Mouse (Mus musculus): ENCODE results near the gene Lrrc45.
"Not testable (repeated sequence)": the region's sequence is repeated elsewhere in the genome, so short reads cannot be mapped to it uniquely, and the experiment has no call there.

Gene Lrrc45

DNA sequence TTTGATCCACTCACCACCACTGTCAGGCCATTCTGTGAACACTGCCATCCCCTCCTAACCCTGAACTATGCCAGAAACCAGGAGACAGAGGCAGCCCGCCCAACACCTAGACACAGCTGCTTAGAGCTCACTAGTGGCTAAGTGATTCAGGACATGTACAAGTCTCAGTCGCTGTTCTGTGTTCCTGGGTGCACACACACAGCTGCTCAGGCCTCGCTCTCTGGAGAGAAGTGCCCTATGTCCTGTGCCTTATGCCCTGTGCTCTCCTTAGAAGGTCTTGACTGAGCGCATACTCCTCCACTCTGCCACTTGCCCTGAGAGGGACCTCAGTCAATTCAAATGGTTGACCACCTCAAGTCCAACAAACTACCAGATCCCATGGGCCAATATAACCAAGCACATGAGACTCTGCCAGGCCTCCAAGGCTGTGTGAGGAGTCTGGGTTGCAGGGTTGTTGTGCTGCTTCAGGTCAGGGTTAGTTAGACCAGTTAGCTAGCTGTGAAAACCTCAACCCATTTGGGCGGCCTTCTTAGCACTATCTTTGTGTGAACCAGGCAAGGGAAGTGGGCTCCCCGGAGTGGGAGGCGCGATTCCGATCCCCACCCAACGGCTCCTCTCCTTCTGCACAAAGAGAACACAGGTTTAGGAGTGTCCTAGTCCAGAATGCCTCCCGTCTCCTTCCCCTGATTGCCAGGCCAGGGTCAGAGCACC lies 15.0 kb downstream of the Lrrc45 start:
- DNase-seq (ENCODE audit: low read depth) = no peak

DNA sequence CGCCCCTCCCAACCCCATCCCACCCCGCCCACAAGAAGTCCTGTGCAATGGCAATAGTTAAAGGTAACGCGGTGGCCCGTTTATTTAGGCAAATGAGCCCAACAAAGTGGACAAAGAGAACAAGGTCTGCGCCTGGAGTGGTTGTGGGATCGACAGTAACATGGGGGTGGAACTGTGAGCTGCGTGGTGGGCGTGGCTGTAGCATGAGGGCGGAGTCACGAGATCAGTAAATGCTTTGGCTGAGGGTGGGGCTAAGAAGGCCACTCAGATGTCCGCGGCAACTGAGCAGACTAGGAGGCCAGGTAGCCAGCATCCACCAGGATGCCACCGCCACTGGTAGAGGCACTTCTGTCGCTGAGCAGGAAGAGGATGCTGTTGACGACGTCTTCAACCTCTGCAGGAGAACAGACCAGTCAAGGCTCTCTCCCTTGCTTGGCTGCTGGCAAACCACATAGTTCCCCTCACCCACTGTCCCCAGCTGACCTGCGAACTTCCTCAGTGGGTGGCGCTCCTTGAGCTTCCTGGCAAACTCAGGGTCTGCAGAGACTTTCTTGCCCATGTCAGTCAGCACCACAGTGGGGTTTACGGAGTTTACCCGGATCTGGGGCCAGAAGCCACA lies 15.8 kb downstream of the Lrrc45 start:
- not testable (repeated sequence) for DNase-seq (ENCODE audit: low read depth)

DNA sequence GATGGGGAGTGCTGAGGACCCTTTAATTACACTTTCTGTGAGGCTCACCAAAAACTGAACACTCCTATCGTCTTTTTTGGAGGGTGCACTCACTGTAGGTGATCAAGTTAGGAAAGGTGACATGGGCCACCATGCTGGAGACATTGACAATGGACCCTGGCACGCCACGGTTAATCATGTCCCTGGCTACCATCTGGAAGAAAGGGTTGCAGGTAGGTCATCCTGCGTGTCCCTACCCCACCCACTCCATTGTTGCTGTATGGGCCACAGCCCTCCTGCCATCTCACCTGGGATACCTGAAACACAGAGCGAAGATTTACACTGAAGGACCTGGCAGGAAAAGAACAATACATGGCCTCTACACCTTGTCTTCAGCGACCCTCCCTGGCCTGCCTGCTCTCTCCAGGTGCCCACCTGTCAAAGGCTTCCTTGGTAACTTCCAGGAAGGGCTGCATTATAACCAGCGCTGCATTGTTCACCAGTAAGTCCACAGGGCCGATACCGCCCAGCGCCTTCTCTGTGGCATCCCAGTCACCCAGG lies 16.7 kb downstream of the Lrrc45 start:
- DNase-seq (ENCODE audit: low read depth) = no peak

DNA sequence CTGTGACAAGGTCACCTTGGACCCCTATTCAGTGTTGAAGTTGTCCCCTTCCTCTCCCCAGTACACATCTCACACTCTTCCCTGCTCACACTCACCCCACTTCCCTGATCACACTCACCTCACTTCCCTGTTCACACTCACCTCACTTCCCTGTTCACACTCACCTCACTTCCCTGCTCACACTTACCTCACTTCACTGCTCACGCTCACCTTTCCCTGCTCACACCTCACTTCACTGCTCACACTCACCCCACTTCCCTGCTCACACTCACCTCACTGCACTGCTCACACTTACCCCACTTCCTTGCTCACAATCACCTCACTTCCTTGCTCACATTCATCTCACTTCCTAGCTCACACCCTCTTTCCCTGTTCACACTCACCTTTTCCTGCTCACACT lies 17.7 kb downstream of the Lrrc45 start:
- no peak for DNase-seq (ENCODE audit: low read depth)

DNA sequence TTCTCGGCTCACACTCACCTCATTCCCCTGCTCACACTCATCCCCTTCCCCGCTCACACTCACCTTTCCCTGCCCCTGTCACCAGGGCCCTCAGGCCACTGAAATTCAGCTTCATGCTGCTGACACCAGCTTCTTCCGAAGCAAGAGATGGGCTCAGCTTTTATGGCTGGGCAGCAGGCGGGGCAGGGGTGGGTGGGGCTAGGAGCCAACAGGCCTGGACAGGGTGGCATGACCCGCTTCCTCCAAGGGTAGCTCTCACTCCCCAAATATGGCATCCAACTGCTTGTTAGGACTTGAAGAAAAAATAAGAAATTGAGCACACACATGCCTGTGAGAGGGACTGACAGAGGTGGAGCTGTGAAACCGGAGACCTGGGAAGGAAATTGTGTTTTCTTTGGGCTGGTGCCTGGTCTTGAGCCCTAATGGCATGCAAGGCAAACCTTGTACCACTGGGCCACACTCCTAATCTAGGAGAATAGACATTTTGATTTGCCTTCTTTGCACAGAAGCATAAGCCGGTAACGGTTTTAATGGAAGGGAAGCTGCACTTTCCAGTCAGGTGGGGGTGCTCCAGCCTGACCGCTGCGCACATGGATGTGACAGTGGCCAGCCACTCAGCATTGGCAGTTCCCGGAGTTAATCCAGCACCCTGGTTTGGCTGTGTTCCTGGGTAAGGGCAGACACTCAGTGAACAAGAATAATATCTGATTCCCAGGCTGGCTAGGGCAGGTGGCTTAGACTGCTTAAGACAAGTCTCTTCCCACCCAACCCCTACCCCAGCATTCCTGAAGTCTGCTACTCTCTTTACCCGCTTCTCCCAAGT lies 18.3 kb downstream of the Lrrc45 start, which contains the start of gene Cbr2:
TSS of gene Cbr2 (minus strand) at position 257 of the 823 bp plus-strand sequence.
- no peak for DNase-seq (ENCODE audit: low read depth)

DNA sequence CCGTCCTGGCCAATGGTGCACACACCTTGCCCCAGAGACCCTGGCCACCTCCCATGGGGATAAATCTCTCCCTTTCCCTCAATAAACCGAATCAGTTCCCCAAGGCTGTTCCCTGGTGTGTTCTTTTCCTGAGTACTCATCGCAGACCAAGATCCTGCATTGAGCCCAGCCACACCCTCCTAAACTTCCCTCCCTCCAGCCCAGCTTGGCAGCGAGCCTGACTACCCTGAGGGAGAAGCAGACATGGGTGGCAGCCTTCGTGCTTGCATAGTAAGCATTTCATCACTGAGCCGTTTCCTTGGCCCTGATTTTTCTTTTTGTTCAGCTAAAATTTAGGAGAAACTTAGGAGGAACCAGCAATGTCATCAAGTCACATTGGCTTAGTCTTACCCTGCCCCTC lies 19.8 kb downstream of the Lrrc45 start:
- no peak for DNase-seq (ENCODE audit: low read depth)

DNA sequence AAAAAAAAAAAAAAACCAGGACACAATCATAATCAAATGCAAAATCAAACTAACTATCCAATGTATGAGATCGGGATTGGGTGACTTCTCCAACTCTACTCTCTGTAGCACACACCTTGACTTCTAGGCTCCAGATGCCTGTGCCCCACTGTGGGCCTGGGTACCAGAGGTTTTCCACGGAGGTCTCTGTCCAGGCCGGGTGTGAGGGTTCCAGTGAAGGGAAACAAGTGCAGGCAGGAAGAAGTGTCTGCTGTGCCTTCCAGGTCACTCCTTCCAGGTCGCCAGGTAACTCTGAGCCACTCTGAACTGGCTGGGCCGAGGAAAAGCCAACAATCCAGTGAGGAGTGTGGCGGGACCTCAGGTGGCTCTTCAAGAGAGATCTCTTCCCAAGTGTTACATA lies 22.7 kb downstream of the Lrrc45 start:
- no peak for DNase-seq (ENCODE audit: low read depth)

DNA sequence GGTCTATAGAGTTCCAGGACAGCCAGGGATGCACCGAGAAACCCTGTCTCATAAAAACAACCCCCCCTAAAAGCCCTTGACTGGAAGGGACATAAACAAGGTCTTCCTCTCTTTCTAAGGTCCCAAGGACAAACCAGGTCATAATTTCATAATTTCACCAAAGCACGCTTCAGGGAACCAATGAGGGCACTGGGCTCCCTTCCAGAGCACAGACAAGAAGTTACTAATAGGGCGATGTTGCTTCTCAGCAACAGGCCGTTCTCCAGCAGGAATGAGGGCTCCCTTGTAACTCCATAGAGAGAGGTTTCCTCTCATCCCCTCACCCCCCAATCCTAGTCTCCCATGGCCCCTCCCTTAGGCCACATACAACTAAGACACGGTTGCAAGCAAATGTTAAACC lies 27.3 kb downstream of the Lrrc45 start:
- DNase-seq (ENCODE audit: low read depth) = no peak

DNA sequence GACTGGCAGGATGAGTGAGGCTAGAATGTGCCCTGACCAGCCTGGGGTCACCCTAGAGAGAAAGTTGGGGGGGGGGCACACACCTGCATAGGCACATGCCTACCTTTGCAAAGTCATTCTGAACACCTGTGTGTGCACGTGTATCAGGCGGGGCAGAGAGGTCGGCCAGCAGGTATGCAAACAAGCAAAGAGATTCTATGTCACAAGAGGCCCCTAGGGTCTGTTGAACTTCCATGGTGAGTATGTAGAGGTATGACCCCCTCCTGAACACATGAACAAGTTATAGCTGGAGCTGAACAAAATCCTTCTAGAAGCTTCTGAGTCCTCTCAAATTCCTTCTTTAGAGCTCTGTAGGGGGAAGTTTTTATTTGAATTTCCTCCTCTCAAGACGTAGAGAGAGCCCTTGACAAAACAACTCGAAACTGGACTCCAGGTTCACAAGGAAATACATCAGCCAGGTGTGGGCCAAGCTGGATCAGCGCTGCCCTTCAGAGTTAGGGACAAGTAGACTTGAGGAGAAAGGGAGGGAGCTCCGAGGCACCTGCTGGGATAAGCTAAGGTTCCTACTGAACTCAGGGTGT lies 30.5 kb downstream of the Lrrc45 start:
- DNase-seq (ENCODE audit: low read depth) = no peak

DNA sequence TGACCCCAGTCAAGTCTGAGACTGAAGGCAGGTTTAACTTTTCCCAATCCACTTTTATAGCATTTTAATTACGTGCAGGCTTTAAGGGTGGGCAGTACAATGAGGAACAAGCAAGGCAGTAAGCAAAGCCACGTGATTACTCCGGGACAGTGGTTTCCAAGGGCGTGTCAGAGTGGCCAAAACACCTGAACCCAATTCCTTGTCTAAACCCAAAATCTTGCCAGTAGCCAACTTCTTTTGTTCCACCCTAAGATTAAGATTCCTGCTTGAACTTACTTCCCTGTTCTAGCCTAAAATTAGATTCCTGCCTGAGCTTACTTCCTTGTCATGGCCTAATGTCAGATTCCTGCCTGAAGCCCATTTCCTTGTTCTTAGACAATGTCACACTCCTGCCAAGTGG lies 34.2 kb downstream of the Lrrc45 start:
- no peak for DNase-seq (ENCODE audit: low read depth)

DNA sequence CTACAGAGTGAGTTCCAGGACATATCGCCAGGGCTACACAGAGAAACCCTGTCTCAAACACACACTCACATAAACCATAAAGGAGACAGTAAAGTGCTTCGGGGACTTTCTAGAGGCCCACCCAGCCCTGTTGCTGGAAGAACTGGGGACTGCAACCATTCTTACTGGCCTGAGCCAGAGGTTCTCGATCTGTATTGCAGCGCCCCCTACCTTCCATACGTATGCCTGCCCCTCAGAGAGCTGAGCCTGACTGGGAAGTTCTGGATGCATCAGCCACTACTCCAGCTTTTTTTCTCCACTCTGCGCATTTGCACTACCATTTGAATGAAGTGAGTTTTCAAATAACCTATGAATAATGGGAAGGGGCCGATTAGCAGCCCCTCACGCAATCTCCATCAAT lies 35.7 kb downstream of the Lrrc45 start:
- peak; percentile 37 for DNase-seq (ENCODE audit: low read depth)

DNA sequence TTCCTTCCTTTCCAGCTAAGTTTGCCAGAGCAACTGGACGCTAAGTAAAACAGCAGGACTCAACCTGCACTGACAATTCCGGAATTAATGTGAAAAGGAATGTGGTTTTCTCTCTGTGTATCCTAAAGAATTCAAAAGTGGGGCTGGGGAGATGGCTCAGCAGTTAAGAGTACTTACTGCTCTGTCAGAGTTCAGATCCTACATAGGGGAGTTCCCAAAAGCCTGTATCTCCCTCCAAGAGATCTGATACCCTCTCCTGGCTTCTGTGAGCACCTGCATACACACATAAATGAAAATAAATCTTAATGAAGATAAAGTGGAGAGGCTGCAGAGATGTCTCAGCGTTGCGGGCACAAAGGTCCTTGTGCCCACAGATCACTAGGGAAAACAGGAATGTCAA lies 37.9 kb downstream of the Lrrc45 start:
- no peak for DNase-seq (ENCODE audit: low read depth)

DNA sequence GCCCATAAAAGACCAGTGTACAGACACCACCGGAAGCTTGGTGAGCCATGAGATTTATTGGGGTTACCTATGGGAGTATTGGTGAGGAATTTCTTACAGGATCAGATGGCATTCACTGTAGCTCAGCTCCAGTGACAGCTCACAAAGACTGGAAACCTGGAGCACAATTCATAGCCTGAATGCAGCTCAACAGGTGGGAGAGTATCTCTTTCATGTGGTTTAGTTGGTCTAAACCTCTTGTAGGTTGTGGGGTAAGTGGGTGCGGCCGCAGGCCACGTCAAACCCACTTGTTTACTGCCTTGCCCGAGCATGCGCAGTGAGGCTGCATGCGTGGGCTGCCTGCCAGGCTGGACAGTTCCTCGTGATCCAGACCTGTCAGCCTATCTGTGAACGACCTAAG lies 46.5 kb downstream of the Lrrc45 start:
- no peak for DNase-seq (ENCODE audit: low read depth)

DNA sequence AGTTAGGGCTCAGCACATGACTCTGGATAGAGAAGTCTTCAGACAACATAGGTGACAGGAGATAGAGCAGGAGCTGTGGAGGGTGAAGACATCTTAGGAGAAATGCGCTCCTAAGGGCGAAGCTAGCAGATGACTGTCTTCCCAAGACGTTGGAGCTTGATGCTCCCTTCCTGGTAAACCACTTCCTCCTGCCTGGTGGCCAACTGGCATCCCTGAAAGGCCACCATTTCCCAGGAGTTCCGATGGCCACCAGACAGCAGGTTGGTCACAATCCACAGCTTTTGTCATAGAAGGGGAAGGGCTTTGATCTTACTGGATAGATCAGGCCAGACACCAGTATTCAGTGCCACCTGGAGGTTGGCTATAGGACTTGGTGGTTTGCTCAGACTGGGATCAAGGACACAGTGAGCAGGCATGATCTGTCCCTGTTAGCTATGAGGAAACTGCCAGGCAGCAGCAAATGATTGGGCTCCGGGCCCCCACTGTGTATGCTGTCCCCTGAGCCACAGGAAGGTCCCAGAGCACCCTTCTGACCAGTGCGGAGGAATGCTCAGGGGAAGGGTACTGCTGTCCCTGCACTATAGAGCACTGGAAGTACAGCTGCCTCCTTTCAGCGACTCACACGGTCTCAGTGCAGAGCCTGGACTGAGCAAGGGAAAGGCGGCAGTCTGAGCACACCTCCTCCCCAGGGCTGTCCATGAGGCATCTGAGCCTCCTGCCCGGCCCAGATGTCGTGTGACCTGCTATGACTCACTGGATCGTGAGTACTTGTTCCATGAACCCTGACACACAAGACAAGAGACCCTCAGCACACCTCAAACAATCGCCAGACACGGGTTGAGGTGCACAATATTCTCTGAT lies 48.3 kb downstream of the Lrrc45 start:
- no peak for DNase-seq (ENCODE audit: low read depth)

DNA sequence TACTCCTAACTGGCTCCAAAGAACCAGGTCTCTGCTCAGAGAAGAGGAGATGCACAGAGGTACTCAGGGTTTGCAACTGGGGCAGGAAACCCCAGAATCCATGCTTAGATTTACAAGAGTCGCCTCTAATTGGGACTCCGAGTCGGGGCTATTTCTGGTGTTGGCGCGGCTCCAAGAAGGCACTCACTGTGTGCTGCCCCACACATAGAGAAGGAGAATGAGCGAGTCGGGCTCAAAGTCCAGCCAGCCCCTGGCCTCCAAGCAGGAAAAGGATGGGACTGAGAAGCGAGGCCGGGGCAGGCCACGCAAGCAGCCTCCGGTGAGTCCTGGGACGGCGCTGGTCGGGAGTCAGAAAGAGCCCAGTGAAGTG lies 48.9 kb downstream of the Lrrc45 start, which contains the start of gene Hmga1b:
TSS of gene Hmga1b (plus strand) at position 123 of the 370 bp plus-strand sequence.
- not testable (repeated sequence) for DNase-seq (ENCODE audit: low read depth)

DNA sequence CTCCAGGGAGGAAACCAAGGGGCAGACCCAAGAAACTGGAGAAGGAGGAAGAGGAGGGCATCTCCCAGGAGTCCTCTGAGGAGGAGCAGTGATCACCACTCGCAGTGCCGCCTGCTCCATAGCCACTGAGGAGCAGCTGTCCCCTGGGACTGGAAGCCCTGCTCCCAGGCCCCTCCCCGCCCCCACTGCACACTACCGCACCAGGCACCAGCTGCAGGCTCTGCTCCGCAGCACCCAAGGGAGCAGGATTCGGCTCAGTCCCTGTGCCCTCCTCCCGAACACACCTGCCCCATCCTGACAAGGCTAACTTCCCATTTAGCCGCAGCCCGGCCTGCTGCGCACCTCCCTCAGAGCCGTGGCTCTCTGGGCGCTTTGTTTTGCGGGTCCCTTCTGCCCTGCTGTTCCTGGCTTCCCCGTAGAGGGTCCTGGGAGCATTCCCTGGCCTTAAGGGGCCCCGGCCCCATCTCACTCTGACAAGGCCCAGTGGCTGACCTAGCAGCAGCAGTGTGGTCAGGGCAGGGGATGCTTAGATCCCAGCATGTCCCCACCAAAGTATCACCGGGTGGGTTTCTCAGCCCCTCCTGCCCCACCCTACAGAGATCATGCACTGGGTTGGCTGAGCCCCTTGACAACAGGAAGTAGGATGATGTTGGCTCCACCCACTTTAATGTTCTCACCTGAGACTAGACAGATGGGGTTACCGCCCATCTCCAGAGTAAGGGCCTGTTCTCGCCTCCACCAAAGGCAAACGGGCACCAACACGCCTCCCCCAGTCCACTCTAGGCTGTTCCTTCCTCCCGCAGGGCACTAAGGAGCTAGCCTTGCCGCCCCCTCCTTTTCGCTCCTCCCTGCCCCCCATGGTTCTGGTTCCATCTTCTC lies 49.6 kb downstream of the Lrrc45 start:
- not testable (repeated sequence) for DNase-seq (ENCODE audit: low read depth)

DNA sequence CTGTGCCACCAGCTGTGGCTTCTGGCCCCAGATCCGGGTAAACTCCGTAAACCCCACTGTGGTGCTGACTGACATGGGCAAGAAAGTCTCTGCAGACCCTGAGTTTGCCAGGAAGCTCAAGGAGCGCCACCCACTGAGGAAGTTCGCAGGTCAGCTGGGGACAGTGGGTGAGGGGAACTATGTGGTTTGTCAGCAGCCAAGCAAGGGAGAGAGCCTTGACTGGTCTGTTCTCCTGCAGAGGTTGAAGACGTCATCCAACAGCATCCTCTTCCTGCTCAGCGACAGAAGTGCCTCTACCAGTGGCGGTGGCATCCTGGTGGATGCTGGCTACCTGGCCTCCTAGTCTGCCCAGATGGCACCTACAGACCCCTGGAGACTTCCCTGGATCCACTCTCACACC lies 53.3 kb downstream of the Lrrc45 start:
- DNase-seq (ENCODE audit: low read depth) = not testable (repeated sequence)

DNA sequence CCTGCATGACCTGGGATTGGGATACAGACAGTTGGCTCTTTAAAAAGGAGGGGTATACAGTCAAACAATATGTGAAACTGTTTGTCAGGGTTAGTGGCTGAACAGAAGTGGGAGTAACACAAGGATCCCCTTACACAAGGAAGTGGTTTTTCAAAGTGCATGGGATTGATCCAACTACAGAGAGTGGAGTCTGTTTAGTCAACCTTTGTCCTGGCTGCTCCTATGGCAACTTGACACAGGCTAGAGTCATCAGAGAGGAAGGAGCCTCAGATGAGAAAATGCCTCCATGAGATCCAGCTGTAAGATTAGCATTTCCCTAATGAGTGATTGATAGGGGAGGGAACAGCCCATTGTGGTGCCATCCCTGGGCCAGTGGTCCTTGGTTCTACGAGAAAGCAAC lies 54.5 kb downstream of the Lrrc45 start:
- no peak for DNase-seq (ENCODE audit: low read depth)

Measured in c-Kit-positive CD71-negative TER-119-negative erythroid progenitor cells, embryonic 14.5 days (primary cell).